Mouse (Mus musculus): ENCODE measurements around the gene Klrc2.
"Not testable (repeated sequence)": the region's sequence is repeated elsewhere in the genome, so short reads cannot be mapped to it uniquely, and the experiment has no call there.

DNA sequence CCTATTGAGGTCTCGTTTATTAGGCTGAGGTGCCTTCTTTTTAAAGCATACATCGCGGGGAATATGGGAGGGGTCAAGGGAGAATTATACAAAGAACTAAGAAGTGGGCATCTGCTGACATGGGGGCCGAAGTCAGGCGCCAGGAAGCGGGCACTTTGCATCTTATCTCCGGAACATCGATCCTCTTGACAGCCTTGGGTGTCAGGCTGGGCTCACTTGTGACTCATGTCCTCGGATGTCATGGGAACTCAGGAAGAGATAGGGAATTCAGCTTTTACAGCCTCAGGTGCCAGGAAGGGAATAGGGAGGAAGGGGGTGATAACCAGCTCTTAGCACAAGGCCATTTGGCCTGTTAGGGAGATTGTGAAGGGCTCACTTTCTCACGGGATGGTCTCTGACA is 30.9 kb upstream of the Klrc2 start:
- TF ChIP-seq CTCF (conservative IDR thresholded peaks at IDR 0.05; ENCODE audit: low read length); POU5F1 (IDR thresholded peaks at IDR 0.05; ENCODE audit: borderline replicate concordance, low read length); NANOG (IDR thresholded peaks at IDR 0.05; ENCODE audit: borderline replicate concordance, low read length): not testable (repeated sequence)
